Mouse (Mus musculus) megakaryocyte progenitor cell, adult 5-6 weeks (primary cell): ENCODE measurements around the gene Mex3d. TPM values are rescaled to one million over a fixed set of nuclear protein-coding genes. Genes with fewer than 3 reads are reported as not detected.

ENCODE experiments used
- ATAC-seq: replicated peaks from 2 replicates; pipeline ENCODE4 v1.8.0; 2016; ENCODE audit warnings: mild to moderate bottlenecking, moderate TSS enrichment, inconsistent platforms; ENCODE audit not compliant: poor library complexity
- total RNA-seq, 2 experiments: library from RNA; stranded (forward) in 1 of 2; stranded (reverse) in 1 of 2; fragments of 157-497, 149-512 nt in 1 of 2; fragments of 200-1000 nt in 1 of 2; gene quantifications; 2 replicates each; pipeline versions ENCODE4 v1.2.3 to v1.2.4; 2015 to 2017

The Mex3d gene
- total RNA-seq (2015) (1.9 and 4.3 TPM in 2 replicates), total RNA-seq (2017) (2.7 and 7.9 TPM in 2 replicates)

DNA sequence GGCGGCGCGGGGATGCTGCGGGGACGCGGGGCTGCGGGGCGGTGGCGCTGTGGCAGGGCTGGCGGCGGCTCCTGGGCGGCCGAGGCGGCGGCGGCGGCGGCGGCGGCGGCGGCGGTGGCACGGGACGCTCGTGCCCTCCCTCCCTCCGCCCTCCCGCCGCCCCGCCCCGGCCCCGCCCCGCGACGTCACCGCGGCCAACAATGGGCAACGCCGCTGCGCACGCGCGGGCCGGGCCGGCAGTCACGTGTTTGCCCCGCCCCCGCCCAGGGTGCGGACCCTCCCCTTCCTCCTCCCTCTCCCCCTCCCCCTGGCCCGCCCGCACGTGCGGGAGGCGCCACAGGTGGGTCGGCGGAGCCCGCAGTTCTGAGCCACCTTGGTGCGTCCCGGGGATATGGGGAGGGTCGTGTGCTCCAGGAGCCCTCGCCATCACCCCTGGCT lies at the start of gene Mex3d:
Gene Mex3d, minus strand, starts transcription at position 138 of the 438 bp plus-strand sequence.
- ATAC-seq = peak; percentile 18

DNA sequence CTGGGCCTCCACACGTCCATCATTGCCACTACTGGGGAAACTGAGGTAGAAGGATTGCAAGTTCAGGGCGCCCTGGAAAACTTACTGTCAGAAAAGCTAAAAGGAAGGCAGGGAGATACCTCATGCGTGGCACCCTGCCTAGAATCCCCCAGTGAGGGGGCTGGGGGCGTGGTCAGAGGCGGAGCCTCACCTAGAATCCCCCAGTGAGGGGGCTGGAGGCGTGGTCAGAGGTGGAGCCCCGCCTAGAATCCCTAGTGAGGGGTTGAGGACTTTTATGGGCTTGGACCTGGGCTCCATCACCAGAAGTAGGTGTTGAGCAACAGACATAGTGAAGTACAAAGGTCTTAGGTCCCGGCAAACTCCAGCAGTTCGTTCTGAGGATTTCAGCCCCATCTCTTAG lies 48.8 kb upstream of the Mex3d start:
- ATAC-seq = no peak

DNA sequence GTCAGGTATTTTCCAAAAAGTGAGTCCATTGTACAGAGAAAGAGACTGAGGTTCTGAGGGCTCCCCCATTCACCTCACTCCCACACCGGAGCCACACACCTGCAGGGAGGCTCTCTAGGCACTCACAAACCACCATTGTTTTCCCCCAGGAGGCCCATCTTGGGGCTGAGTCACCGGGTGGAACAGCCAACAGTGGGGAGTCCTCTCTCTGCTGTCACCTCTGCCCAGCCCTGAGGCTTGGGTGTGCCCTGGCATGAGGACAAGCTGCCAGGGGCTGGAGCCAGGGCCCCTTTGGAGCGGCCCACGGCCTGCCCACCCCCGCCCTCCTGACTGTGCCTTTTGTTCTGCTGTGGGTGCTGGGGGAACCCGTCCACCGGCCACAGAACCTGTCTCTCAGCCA lies 48.3 kb upstream of the Mex3d start:
- peak; percentile 32 for ATAC-seq

DNA sequence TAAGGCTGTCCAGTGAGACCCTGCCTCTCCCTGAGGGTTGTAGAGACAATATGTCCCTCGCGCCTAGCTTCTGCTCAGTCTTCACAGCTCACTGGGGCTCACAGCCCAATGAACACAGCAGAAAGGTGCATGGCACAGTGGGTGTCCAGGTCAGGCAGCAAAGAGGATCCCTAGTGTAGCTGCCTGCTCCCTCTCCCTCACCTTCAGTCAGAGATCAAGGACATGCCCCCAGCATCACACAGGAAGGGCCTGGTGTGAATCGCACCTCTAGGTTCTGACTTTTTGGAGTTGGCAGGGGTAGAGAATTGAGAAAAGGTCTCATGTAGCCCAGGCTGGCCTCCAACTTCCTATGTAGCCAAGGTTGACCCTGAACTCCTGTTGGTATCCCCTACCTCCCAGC lies 47.4 kb upstream of the Mex3d start:
- ATAC-seq = no peak

DNA sequence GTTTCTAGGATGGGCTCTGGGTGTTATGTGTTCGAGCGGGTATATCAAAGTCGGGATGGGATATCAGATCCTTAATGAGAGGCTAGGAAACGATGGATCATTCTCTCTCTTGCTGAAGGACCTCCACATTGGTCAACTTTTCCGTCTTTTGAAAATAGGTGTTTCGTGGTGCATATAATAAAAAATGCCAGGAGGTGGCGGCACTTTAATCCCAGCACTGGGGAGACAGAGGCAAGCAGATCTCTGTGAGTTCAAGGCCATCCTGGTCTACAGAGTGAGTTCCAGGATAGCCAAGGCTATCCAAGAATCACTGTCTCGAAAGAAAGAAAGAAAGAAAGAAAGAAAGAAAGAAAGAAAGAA lies 46.8 kb upstream of the Mex3d start:
- ATAC-seq = no peak; the same call in 1 of the 2 replicates

DNA sequence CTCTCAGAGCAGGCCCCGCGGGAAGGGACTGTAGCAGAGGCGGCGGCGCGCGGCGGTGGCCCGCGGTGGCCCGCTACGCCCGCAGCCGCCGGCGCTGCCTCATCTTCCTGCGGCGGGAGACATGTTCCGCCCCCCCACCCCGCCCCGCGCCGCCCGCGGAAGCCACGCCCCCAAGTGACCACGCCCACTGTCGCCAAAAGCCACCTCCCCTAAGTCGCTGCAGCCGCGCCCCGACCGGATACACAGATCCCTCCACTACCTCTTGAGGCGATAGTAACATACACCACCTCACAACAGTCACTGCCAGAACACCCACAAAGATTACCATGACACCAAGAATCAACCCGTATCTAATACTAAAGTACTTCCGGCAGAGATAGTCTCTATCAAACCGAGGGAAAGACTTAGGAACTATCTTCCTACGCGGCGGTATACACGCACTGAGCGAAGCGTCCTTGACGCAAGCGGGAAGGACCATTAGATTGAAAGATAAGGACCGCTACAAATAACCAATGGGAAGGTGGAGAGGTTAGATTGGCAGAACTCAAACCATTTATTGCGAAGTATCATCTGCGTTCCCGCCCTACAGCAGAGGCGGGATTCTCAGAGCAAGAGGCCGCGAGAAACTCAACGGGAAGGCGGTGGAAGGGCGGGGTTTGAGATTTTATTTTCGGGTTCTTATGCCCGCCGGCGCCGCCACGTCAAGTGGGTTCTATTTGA lies 46.2 kb upstream of the Mex3d start, which contains the start of gene Tcf3:
Gene Tcf3, minus strand, starts transcription at position 135 of the 720 bp plus-strand sequence.
- ATAC-seq = peak; percentile 89

DNA sequence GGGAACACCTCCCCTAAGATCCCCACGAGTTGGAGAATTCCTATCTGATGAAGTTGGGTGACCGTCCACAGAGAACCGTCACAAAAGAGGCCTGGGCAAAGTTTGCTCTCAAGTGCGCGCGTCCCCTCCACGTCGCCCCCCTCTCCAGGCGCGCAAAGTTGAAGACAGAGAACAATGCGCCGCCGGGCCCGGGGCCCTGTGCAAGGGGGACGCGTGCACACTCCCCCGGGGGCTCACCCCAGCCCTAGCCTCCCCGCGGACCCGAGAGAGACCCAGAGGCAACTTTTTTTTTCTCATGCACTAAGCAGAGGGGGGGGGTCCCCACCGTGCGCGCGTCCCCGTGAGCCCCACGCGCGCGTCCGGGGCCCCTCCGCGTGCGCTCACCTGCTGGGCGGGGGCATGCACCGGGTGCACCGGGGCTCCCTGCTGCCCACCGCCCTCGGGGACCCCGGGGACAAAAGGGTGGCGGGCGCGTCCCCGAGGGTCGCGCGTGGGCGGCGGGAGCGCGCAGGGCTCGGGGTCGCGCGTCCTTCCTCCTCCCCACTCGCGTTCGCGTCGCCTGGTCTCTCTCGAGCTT lies 45.6 kb upstream of the Mex3d start:
- no peak for ATAC-seq

DNA sequence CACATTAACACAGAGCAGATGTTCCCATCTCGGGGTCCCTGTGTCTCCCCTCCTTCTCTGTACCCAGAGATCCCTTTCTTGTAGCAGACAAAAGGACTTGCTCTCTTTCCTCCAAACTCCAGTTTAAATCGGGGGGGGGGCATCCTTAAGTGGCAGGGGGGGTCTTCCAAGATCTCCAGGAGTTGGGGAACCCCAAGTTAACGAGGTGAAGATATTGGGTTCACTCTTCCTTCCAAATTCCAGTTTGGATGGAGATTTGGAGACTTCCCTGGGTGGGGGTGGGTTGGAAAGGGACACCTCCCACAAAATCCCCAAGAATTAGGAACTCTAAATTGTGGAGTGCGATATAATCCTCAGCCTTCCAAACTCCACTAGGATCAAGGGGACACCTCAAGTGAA lies 44.9 kb upstream of the Mex3d start:
- no peak for ATAC-seq

DNA sequence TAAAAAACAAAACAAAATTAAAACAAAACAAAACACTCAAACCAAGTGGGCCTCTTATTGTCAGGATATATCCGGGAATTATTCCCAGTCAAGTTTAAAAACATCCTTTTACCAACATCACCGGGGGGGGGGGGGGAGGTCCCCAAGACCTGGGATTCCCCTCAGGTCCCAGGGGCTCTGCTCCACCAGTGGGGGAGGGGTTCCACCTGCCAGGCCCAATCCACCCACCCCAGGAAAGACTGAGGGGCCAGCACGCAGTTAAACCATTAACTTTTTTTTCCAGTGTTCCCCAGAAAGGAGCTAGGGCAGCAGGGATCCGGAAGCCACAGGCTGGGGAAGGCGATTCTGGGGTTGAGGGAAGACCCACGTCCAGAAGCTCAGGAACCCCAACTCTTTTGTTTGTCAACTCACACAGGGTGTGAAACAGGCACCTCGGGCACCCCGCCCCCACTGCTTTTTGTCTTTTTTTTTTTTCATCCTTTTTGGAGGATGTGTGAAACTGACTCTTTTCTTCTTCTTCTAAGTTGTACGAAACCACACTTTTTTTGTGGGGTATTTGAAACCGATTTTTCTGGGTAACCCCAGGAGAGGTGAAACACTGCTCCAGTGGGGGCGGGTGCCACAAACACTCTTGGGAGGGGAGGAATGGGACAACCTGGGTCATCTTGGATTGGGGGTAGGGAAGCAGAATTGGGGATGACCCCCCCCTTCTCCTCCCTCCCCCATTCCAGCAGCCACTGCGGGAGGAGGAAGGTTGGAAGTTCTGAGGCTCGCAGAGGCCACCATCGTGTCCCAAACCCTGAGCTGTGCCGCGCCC lies 44.3 kb upstream of the Mex3d start:
- no peak for ATAC-seq

DNA sequence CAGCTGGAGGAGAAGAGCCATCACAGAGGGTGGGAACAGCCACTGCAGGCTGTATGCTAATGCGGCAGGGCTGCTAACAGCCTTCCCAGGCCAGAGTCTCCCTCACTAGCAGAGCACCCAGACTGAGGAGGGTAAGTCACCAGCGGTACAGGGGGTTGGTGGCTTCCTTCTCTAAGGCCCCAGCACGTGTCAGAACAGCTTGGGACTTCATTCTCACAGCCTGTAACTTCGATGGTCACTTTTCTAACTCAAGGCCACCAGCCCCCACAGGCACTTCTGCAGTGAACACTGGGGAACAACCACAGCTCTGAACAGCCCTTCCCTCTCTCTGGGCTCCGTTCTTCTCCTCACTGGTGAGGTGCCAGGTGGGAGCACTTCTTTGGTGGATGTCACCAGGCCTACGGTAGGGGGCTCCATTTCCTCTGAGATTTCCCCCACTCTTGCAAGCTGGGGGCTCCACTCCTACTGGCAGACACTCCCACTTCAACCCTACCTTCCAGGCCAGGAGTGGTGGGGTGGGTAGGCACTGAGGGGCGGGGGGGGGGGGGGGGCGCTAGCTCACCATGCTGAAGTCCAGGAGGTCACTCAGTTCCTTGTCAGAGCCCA lies 43.0 kb upstream of the Mex3d start:
- ATAC-seq = no peak

DNA sequence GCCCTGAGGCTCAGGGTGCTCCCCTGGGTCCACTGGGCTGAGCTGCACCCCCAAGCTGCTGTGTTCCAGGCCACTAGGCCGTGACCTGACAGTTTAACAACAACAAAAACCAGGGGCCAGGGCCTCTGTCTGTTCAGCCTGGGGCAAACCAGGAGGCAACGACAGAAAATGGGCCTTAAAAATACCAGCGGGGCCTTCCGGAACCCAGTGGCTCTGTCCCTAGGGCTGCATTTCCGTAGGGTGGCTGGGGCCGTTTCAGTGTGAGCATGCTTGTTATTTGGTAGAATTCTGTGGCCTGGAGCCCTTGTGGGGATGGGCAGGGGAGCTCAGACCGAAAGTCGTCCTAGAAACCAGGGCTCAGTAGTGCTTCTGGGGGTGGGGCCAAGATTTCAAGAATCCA lies 42.3 kb upstream of the Mex3d start:
- ATAC-seq = no peak

DNA sequence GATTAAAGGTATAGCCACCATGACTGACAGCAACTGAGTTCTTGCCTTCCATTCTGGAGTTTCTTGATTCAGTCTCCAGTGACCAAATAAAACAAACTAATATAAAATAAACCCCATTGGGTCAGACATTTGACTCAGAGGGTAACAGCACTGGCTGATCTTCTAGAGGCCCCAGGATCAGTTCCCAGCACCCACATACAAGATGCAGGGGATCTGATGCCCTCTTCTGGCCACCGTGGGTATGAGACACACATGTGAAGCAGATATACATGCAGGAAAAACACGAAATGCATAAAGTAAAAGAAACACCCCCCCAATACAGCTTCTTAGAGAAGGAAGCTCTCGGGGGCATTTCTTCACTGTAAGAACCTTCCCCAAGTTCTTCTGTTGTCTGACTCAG lies 37.6 kb upstream of the Mex3d start:
- ATAC-seq = no peak

DNA sequence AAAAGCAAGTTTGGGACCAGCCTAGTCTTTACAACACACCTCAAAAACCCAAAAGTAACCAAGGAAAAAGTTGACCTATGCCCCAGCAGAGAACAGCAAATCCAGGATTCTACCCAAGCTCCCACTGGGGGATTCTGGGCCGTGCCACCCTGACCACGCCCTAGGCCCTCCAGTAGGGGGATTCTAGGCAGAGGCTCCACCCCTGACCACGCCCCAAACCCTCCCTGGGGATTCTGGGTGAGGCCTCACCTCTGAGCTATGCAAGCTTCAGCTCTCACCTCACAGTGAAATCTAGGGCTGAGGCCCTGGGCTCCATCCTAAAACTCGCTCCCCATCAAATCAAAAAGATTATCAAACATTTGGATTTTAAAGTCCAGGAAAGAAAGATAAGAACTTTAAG lies 36.1 kb upstream of the Mex3d start:
- peak; percentile 51 for ATAC-seq

DNA sequence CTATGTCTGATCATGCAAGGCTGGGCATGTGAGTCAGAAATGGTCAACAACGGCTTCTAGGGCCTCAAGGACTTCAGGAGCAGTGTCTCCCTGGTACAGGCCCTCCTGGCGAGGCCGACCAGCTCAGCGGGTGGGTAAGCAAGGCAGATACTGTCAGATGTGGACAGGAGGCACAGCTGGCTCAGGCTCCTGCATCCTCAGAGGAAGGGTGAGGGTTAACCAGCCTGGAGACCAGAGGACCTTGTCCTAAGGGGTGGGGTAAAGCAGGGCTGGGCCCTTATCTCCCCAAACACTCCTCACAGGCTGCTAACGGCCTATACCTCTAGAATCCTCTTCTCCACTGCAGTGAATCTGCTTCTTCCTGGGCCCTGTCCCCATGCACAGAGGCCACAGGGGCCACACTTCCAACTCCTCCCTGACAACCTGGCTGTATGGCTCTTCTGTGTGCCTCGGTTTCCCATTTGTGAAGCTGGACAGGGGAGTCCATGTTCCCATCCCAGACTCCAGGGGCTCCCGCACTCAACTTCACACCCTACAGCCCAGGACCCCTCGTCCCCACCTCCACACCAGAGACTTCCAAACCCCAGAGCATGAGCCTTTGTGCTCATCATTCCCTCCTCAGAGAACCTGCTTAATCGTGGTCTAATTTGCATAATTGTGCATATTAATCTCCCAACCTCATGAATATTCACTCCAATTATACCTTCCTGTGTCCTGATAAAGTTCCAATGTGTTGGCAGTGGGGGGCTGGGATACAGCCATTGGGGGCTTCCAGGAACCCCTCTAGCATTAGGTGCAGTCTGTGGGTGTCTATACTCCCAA lies 34.4 kb upstream of the Mex3d start:
- peak; percentile 86 for ATAC-seq

DNA sequence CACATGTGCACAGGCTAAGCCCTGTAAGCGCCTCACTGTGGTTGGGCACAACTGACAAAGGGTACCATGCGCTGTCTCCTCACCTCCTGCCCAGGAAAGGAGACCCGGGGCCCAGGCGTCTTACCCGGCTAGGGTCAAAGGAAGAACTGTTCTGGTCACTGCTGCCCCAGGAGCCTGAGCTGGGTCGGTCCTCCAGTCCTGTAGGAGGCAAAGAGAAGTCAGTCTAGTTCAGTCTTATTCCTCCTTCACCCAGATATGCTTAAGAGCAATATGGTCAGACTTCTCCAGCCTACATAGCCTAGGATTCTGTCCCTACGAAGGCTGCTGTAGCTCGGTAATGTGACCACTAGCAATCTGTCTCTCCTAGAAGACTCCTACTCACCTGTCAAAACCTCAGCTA lies 33.7 kb upstream of the Mex3d start:
- ATAC-seq = no peak

DNA sequence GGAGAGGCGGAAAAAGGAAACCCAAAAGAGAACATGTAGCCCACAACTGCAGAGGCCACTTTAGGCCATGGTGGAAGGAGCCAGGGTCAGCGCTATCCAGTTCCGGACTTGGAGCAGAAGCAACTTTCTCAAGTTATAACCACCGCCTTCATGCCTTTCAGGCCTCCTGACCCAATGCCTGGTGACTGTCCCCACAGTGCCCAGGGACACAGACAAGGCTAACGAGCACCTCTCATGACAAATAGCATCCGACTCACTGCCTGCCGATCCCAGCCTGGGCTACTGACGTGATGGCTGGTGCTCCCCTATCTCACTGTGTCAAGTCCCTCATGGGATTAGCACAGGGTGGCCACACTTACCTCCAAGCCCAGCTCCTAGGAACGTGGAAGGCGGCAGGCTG lies 33.3 kb upstream of the Mex3d start:
- ATAC-seq = no peak

DNA sequence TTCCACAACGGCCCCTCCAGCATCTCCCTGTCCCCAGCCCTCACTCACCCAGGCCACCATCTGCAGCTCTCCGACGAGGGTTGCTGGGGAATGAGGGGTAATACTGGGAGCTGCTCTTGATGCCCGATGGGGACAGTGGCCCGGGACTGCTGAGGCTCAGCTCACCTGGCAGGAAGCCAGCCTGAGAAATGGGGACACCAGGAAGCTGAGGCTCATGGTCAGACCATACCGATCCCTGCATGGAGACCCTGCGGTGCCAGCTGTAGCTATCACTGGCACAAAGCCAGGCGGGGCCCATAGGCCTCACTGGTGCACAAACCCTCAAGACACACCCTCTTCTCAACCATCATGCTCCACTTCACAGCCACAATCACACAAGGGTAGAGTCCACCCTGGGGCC lies 32.0 kb upstream of the Mex3d start:
- no peak for ATAC-seq

DNA sequence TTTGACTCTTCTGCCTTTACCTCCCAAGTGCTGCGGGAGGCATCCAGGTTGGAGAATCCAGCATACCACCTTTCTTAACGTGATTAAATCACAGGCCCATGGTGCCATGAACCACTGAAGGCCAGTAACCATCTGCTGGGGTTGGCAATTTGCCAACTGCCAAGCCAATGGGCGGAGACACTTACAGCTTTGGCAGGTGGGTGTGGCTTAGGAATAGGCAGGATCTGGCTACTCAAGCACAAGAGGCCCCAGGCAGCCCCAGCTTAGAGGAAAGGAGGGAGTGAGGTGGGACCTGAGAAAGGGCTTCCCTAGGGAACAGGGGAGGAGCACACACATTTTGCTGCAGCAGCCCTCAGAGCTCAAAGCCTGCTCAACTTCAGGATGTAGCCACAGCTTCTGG lies 30.9 kb upstream of the Mex3d start:
- 0 out of 2 replicates have a peak, but pooled peaks have one; percentile 17 for ATAC-seq

DNA sequence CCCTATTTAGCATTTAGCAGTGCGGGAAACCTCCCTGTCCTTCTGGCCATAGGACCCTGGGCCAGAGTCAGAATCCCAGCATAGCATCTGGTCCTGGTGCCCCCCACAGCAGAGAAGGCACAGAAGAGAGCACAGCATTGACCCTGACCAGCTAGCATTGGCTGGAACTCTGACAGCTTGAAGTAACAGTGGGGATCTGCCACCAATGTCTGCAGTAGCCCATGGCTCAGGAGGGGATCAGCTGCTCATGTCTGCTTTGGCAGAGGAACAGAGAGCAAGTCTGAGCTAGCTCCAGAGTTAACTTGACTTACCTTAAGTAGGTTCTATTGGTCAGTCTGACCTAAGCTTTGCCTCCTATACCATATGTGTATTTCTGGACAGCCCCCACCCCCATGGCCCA lies 30.4 kb upstream of the Mex3d start:
- no peak for ATAC-seq

DNA sequence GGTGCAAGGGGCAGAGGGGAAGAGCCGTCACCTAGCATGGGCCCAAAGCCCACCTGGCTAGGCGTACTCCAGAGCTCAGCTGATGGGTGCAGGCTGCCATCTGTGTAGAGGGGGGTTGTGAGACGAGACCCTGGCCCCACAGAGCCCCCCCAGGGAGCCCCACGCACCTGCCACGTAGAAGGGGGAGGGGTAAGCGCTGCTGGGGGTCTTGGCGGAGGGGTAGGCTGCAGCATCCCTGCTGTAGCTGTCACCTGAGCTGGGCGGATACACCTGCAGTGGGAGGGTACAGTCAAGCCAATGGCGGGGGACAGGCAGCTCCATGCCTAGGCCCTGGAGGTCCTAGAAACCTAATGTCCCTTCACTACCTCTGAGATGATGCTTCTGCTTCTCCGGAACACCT lies 29.9 kb upstream of the Mex3d start:
- no peak for ATAC-seq

DNA sequence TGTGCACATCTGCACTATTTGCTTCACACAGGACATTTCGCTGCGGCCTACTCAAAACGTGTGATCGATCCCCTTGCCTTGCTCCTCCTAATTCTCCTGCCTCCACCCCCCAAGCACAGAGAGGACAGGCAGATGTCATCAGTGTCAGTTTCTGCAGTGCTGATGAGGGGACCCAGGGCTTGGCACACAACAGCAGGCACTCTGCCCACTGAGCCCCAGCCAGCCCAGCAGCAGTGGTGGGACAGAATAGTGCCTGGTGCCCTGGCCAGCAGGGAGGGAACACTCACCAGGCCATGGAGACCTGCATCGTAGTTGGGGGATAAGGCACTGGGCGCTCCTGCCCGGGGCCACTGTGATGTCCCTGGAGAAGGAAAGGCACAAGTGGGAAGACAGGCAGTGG lies 28.1 kb upstream of the Mex3d start:
- no peak for ATAC-seq
